Mouse (Mus musculus): Measurements from ENCODE around the gene Kcnk5. TPM values are rescaled to one million over a fixed set of nuclear protein-coding genes. Genes with fewer than 3 reads are reported as not detected.

Kcnk5 gene
- 8.6 and 8.9 TPM in 2 replicates for polyA plus RNA-seq (2016; fragmentation: Nextera tagmentation; extraction: Ambion mirVana)

DNA sequence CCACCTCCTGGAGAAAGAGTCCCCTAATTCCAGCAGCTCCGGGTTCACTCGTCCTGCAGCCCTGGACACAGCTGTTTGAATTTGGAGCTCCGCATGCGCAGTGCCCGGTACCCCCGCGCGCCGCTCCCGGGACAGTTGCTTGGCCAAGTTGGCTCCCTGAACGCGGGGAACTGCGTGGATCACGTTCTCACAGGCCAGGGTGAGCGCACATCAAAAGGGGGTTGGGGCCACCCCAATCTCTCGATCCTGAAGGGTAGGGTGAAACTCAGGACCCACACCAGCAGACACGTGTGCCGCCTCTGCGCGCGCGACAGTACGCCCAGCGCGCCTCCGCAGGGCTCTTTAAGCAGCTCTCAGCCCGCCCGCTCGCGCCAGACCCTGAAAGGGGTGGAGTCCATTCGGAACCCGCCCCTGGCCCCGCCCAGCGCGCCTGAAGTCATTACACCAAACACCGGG lies at the start of gene Kcnk5:
Gene Kcnk5, minus strand, starts transcription at position 344 of the 456 bp plus-strand sequence.
- under 1% methylated on average over 36 of the region's 36 CpGs for whole genome bisulfite sequencing (ENCODE audit: insufficient replicate concordance)
- Histone ChIP-seq H3K27ac (peak within 1 kb of the TSS; percentile 77), H3K4me1 (peaks cover 49% of the 10 kb centered on the region), H3K36me3 (peaks cover 13% of the 10 kb centered on the region), H3K9ac (peak within 1 kb of the TSS; percentile 78), H3K4me2 (peak within 1 kb of the TSS; percentile 91), H3K9me3 (replicated peaks) (no peaks in the 10 kb centered on the region), H3K27me3 (replicated peaks) (no peaks in the 10 kb centered on the region), H3K4me3 (peak within 1 kb of the TSS; percentile 70)
- ATAC-seq: peak; percentile 89

DNA sequence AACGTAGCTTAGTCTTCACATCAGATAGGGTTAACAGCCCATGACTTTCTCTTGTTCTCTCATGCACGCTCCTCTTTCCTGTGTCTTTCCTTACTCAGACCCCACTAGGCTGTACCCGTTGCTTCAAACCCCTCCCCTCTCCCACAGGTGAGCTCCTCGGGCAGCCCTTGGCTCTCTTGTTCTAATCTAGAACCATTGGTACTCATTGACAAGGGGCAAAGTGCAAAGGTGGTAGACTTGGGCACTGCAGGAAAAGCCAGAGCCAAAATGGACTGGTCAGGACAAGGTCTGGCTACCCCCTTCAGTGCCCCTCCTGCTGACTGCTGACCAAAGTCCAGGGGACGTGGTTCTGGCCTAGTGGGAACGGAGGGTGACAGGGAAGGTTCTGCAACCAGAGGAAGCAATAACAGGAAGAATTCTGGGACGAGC lies 48.5 kb upstream of the Kcnk5 start:
- peaks cover 5% of the 10 kb centered on the region for H3K4me1 ChIP-seq
- H3K27me3 ChIP-seq (replicated peaks): 0 out of 2 replicates have a peak, but pooled peaks cover 3% of the 10 kb centered on the region
- H3K27ac ChIP-seq: no peak overlapping the region
- ATAC-seq: no peak
- no peak overlapping the region for H3K4me3 ChIP-seq
- WGBS (ENCODE audit: insufficient replicate concordance): 60% methylated on average over 7 of the region's 7 CpGs
- H3K4me2 ChIP-seq: no peak overlapping the region
- no peaks in the 10 kb centered on the region for H3K9me3 ChIP-seq (replicated peaks)
- H3K36me3 ChIP-seq: no peaks in the 10 kb centered on the region
- no peak overlapping the region for H3K9ac ChIP-seq

- Histone ChIP-seq H3K27me3 (replicated peaks) (0 out of 2 replicates have a peak, but pooled peaks cover 3% of the 10 kb centered on the region), H3K4me3 (no peak overlapping the region), H3K4me1 (peaks cover 5% of the 10 kb centered on the region), H3K27ac (no peak overlapping the region), H3K4me2 (no peak overlapping the region), H3K9ac (no peak overlapping the region), H3K9me3 (replicated peaks) (no peaks in the 10 kb centered on the region), H3K36me3 (no peaks in the 10 kb centered on the region)
- 57% methylated on average over 6 of the region's 6 CpGs for WGBS (ENCODE audit: insufficient replicate concordance)
- ATAC-seq: no peak
These were observed 47.8 kb upstream of the Kcnk5 start for GRCm38 (mm10) chr14:20229437-20229836.

DNA sequence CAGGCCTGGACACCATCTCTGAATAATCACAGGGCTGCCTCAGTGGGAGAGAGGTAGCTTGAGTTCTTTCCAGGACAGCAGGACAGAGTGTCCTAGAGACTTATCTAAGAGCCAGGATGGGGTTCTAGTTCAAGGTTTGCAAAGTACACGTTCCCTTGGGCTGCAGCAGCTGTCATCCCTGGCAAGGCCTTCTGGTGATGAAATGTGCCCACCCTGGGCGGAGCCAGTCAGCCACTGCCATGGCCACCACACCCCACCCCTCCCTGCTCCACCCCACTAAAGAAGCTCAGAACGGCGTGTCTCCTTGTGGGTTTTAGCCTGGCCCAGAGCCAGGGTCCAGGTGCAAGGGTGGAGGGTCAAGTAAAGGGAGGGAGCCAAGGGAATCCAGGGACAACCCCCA lies 46.7 kb upstream of the Kcnk5 start:
- whole genome bisulfite sequencing (ENCODE audit: insufficient replicate concordance): 27% methylated on average over 4 of the region's 4 CpGs

GRCm38 (mm10) chr14:20226982-20227381 lies 45.4 kb upstream of the Kcnk5 start:
- 0 out of 2 replicates have a peak, but pooled peaks cover 3% of the 10 kb centered on the region for H3K27me3 ChIP-seq (replicated peaks)
- no peak overlapping the region for H3K4me3 ChIP-seq
- no peaks in the 10 kb centered on the region for H3K36me3 ChIP-seq
- 58% methylated on average over 2 of the region's 2 CpGs for whole genome bisulfite sequencing (ENCODE audit: insufficient replicate concordance)
- no peaks in the 10 kb centered on the region for H3K9me3 ChIP-seq (replicated peaks)
- no peak for ATAC-seq
- H3K27ac ChIP-seq: no peak overlapping the region
- H3K4me2 ChIP-seq: no peak overlapping the region
- H3K4me1 ChIP-seq: peaks cover 5% of the 10 kb centered on the region
- H3K9ac ChIP-seq: no peak overlapping the region

More for the DNA sequence above, 46.7 kb upstream of the Kcnk5 start:
- H3K4me1 ChIP-seq: peaks cover 5% of the 10 kb centered on the region
- no peak overlapping the region for H3K4me3 ChIP-seq
- no peaks in the 10 kb centered on the region for H3K36me3 ChIP-seq
- no peak overlapping the region for H3K27ac ChIP-seq
- H3K4me2 ChIP-seq: no peak overlapping the region
- H3K9ac ChIP-seq: no peak overlapping the region
- 0 out of 2 replicates have a peak, but pooled peaks cover 3% of the 10 kb centered on the region for H3K27me3 ChIP-seq (replicated peaks)
- ATAC-seq: no peak
- H3K9me3 ChIP-seq (replicated peaks): no peaks in the 10 kb centered on the region

GRCm38 (mm10) chr14:20226488-20226887 lies 44.9 kb upstream of the Kcnk5 start:
- Histone ChIP-seq H3K4me3 (no peak overlapping the region), H3K4me1 (peaks cover 5% of the 10 kb centered on the region), H3K27ac (no peak overlapping the region), H3K4me2 (no peak overlapping the region), H3K36me3 (no peaks in the 10 kb centered on the region), H3K9me3 (replicated peaks) (no peaks in the 10 kb centered on the region), H3K27me3 (replicated peaks) (0 out of 2 replicates have a peak, but pooled peaks cover 3% of the 10 kb centered on the region), H3K9ac (no peak overlapping the region)
- 59% methylated on average over 7 of the region's 7 CpGs for WGBS (ENCODE audit: insufficient replicate concordance)
- peak; percentile 32; the same call in 1 of the 2 replicates for ATAC-seq

GRCm38 (mm10) chr14:20225525-20225924 lies 43.9 kb upstream of the Kcnk5 start:
- H3K9me3 ChIP-seq (replicated peaks): no peaks in the 10 kb centered on the region
- H3K36me3 ChIP-seq: no peaks in the 10 kb centered on the region
- H3K4me2 ChIP-seq: no peak overlapping the region
- H3K9ac ChIP-seq: no peak overlapping the region
- H3K4me1 ChIP-seq: peaks cover 5% of the 10 kb centered on the region
- ATAC-seq: no peak
- H3K27ac ChIP-seq: no peak overlapping the region
- WGBS (ENCODE audit: insufficient replicate concordance): 67% methylated on average over 4 of the region's 4 CpGs
- H3K27me3 ChIP-seq (replicated peaks): 0 out of 2 replicates have a peak, but pooled peaks cover 3% of the 10 kb centered on the region
- no peak overlapping the region for H3K4me3 ChIP-seq

DNA sequence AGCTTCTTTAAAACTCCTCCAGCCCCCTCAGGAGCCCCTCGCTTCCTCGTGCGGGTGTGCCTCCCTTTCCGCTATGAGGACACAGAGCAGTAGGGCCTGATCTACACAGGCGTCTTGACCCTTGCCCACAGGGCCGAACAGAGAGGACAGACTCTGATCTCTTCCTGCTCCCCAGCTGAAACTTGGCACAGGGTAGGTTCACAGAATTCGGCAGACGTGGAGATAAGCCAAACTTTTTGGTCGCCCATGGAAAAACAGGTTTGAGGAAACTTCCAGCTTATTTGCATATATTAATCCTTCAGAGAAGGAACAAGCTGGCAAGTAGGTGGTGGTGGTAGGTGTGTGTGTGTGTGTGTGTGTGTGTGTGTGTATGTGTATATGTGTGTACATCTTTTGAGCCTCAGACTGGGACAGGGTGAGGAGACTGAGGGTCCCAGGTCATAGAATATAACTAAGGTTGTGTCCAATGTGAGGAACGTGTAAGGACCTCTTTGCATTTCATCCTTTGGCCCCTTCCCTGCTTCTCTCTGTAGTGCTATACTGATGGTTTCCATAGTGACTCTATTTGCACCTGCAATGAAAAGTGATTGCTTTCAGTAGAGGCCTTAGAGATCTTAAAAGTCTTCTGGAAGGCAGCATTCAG lies 43.1 kb upstream of the Kcnk5 start:
- 64% methylated on average over 10 of the region's 10 CpGs for WGBS (ENCODE audit: insufficient replicate concordance)
- H3K9ac ChIP-seq: no peak overlapping the region
- H3K27ac ChIP-seq: no peak overlapping the region
- H3K9me3 ChIP-seq (replicated peaks): no peaks in the 10 kb centered on the region
- H3K4me3 ChIP-seq: no peak overlapping the region
- 0 out of 2 replicates have a peak, but pooled peaks cover 3% of the 10 kb centered on the region for H3K27me3 ChIP-seq (replicated peaks)
- H3K36me3 ChIP-seq: no peaks in the 10 kb centered on the region
- ATAC-seq: no peak
- peaks cover 5% of the 10 kb centered on the region for H3K4me1 ChIP-seq
- H3K4me2 ChIP-seq: no peak overlapping the region

DNA sequence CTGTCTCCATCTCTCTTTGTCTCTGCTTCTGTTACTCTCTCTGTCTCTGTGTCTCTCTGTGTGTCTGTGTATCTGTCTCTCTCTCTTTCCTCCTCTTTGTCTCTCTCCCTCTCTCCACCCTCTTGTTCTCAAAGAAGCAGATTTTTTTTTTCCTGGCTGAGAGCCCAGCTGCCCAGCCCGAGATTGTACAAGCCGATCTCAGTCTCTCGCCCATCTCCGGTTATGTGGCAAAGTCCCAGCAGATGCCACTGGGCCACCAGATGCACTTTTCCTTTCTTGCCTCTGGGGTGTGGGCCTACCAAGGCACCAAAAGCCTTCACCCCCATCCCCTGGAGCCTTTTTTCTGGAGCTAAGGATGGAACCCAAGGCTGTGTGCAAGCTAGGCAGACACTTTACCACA lies 42.6 kb upstream of the Kcnk5 start:
- Histone ChIP-seq H3K36me3 (no peaks in the 10 kb centered on the region), H3K27me3 (replicated peaks) (0 out of 2 replicates have a peak, but pooled peaks cover 3% of the 10 kb centered on the region), H3K4me1 (peaks cover 5% of the 10 kb centered on the region), H3K9ac (no peak overlapping the region), H3K9me3 (replicated peaks) (no peaks in the 10 kb centered on the region), H3K4me2 (no peak overlapping the region), H3K27ac (no peak overlapping the region), H3K4me3 (no peak overlapping the region)
- no peak for ATAC-seq
- WGBS (ENCODE audit: insufficient replicate concordance): 62% methylated on average over 4 of the region's 4 CpGs

GRCm38 (mm10) chr14:20223253-20223652 lies 41.6 kb upstream of the Kcnk5 start:
- 38% methylated on average over 5 of the region's 5 CpGs for WGBS (ENCODE audit: insufficient replicate concordance)

GRCm38 (mm10) chr14:20221083-20221482 lies 39.5 kb upstream of the Kcnk5 start:
- Histone ChIP-seq H3K4me3 (no peak overlapping the region), H3K36me3 (no peaks in the 10 kb centered on the region), H3K4me1 (no peaks in the 10 kb centered on the region), H3K27me3 (replicated peaks) (no peaks in the 10 kb centered on the region), H3K9me3 (replicated peaks) (no peaks in the 10 kb centered on the region), H3K27ac (no peak overlapping the region), H3K4me2 (no peak overlapping the region), H3K9ac (no peak overlapping the region)
- 72% methylated on average over 7 of the region's 7 CpGs for WGBS (ENCODE audit: insufficient replicate concordance)
- ATAC-seq: no peak

More at GRCm38 (mm10) chr14:20223253-20223652, 41.6 kb upstream of the Kcnk5 start:
- H3K27ac ChIP-seq: no peak overlapping the region
- H3K27me3 ChIP-seq (replicated peaks): 0 out of 2 replicates have a peak, but pooled peaks cover 3% of the 10 kb centered on the region
- H3K4me2 ChIP-seq: no peak overlapping the region
- H3K9me3 ChIP-seq (replicated peaks): no peaks in the 10 kb centered on the region
- no peak overlapping the region for H3K4me3 ChIP-seq
- no peak overlapping the region for H3K9ac ChIP-seq
- ATAC-seq: no peak
- H3K4me1 ChIP-seq: peaks cover under 1% of the 10 kb centered on the region; the same call in 1 of the 2 replicates
- no peaks in the 10 kb centered on the region for H3K36me3 ChIP-seq

DNA sequence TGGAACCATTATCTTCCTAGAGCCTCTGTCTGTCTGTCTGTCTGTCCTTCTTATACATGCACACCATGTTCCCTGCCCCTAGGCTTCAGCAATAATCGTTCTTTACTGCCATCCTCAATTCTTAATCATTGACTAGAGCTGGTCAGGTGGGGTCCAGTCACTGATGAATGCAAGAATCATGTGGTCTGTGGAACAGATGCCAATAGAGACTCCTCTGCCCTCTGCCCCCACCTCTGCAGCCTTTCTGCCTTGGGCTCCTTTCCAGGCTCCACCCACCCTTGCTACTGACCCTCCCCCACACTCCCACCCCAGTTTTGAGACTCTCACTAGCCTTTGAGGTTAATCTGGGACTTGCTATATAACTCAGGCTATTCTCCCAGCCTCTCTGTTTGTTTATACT lies 38.2 kb upstream of the Kcnk5 start:
- no peaks in the 10 kb centered on the region for H3K36me3 ChIP-seq
- H3K4me2 ChIP-seq: no peak overlapping the region
- no peak overlapping the region for H3K27ac ChIP-seq
- no peaks in the 10 kb centered on the region for H3K27me3 ChIP-seq (replicated peaks)
- H3K4me1 ChIP-seq: no peaks in the 10 kb centered on the region
- 56% methylated on average over 1 of the region's 1 CpGs for WGBS (ENCODE audit: insufficient replicate concordance)
- no peak for ATAC-seq
- no peaks in the 10 kb centered on the region for H3K9me3 ChIP-seq (replicated peaks)
- no peak overlapping the region for H3K9ac ChIP-seq
- no peak overlapping the region for H3K4me3 ChIP-seq
